Mouse (Mus musculus): ENCODE measurements around the gene Bdh1. TPM values are rescaled to one million over a fixed set of nuclear protein-coding genes. Genes with fewer than 3 reads are reported as not detected.
"Not testable (repeated sequence)": the region's sequence is repeated elsewhere in the genome, so short reads cannot be mapped to it uniquely, and the experiment has no call there.

Bdh1 gene
- total RNA-seq, 1 experiment from 2014 or later: 3.1 TPM

GRCm38 (mm10) chr16:31454013-31454412 is 31.9 kb downstream of the Bdh1 start:
- ATAC-seq (replicated peaks in 1 of 2; ENCODE audit: insufficient read depth in 1 of 2, low FRiP score in 2 of 2, low TSS enrichment in 1 of 2, low read depth in 1 of 2, poor library complexity in 2 of 2, severe bottlenecking in 2 of 2): no peak

- no peak for ATAC-seq (replicated peaks in 1 of 2; ENCODE audit: insufficient read depth in 1 of 2, low FRiP score in 2 of 2, low TSS enrichment in 1 of 2, low read depth in 1 of 2, poor library complexity in 2 of 2, severe bottlenecking in 2 of 2)
Measured at GRCm38 (mm10) chr16:31455276-31456045, 33.4 kb downstream of the Bdh1 start.

GRCm38 (mm10) chr16:31458229-31458918 is 36.3 kb downstream of the Bdh1 start:
- peak; percentile 63 to 65 for ATAC-seq (replicated peaks in 1 of 2; ENCODE audit: insufficient read depth in 1 of 2, low FRiP score in 2 of 2, low TSS enrichment in 1 of 2, low read depth in 1 of 2, poor library complexity in 2 of 2, severe bottlenecking in 2 of 2)

GRCm38 (mm10) chr16:31459968-31460461 is 37.9 kb downstream of the Bdh1 start:
- no peak for ATAC-seq (replicated peaks in 1 of 2; ENCODE audit: insufficient read depth in 1 of 2, low FRiP score in 2 of 2, low TSS enrichment in 1 of 2, low read depth in 1 of 2, poor library complexity in 2 of 2, severe bottlenecking in 2 of 2)

GRCm38 (mm10) chr16:31460506-31460905 is 38.4 kb downstream of the Bdh1 start:
- ATAC-seq (replicated peaks in 1 of 2; ENCODE audit: insufficient read depth in 1 of 2, low FRiP score in 2 of 2, low TSS enrichment in 1 of 2, low read depth in 1 of 2, poor library complexity in 2 of 2, severe bottlenecking in 2 of 2): no peak

GRCm38 (mm10) chr16:31461046-31461445 is 39.0 kb downstream of the Bdh1 start:
- ATAC-seq (replicated peaks in 1 of 2; ENCODE audit: insufficient read depth in 1 of 2, low FRiP score in 2 of 2, low TSS enrichment in 1 of 2, low read depth in 1 of 2, poor library complexity in 2 of 2, severe bottlenecking in 2 of 2): no peak

- no peak for ATAC-seq (replicated peaks in 1 of 2; ENCODE audit: insufficient read depth in 1 of 2, low FRiP score in 2 of 2, low TSS enrichment in 1 of 2, low read depth in 1 of 2, poor library complexity in 2 of 2, severe bottlenecking in 2 of 2)
Measured at GRCm38 (mm10) chr16:31462113-31462687, 40.1 kb downstream of the Bdh1 start.

- no peak for ATAC-seq (replicated peaks in 1 of 2; ENCODE audit: insufficient read depth in 1 of 2, low FRiP score in 2 of 2, low TSS enrichment in 1 of 2, low read depth in 1 of 2, poor library complexity in 2 of 2, severe bottlenecking in 2 of 2)
Measured at GRCm38 (mm10) chr16:31464953-31465352, 42.9 kb downstream of the Bdh1 start.

GRCm38 (mm10) chr16:31465630-31466029 is 43.5 kb downstream of the Bdh1 start:
- ATAC-seq (replicated peaks in 1 of 2; ENCODE audit: insufficient read depth in 1 of 2, low FRiP score in 2 of 2, low TSS enrichment in 1 of 2, low read depth in 1 of 2, poor library complexity in 2 of 2, severe bottlenecking in 2 of 2): no peak

GRCm38 (mm10) chr16:31466106-31466505 is 44.0 kb downstream of the Bdh1 start:
- no peak for ATAC-seq (replicated peaks in 1 of 2; ENCODE audit: insufficient read depth in 1 of 2, low FRiP score in 2 of 2, low TSS enrichment in 1 of 2, low read depth in 1 of 2, poor library complexity in 2 of 2, severe bottlenecking in 2 of 2)

- ATAC-seq (replicated peaks in 1 of 2; ENCODE audit: insufficient read depth in 1 of 2, low FRiP score in 2 of 2, low TSS enrichment in 1 of 2, low read depth in 1 of 2, poor library complexity in 2 of 2, severe bottlenecking in 2 of 2): not testable (repeated sequence)
Measured at GRCm38 (mm10) chr16:31470819-31471218, 48.7 kb downstream of the Bdh1 start.

GRCm38 (mm10) chr16:31471994-31472393 is 49.9 kb downstream of the Bdh1 start:
- no peak for ATAC-seq (replicated peaks in 1 of 2; ENCODE audit: insufficient read depth in 1 of 2, low FRiP score in 2 of 2, low TSS enrichment in 1 of 2, low read depth in 1 of 2, poor library complexity in 2 of 2, severe bottlenecking in 2 of 2)

GRCm38 (mm10) chr16:31473226-31473625 is 51.1 kb downstream of the Bdh1 start:
- ATAC-seq (replicated peaks in 1 of 2; ENCODE audit: insufficient read depth in 1 of 2, low FRiP score in 2 of 2, low TSS enrichment in 1 of 2, low read depth in 1 of 2, poor library complexity in 2 of 2, severe bottlenecking in 2 of 2): no peak

- ATAC-seq (replicated peaks in 1 of 2; ENCODE audit: insufficient read depth in 1 of 2, low FRiP score in 2 of 2, low TSS enrichment in 1 of 2, low read depth in 1 of 2, poor library complexity in 2 of 2, severe bottlenecking in 2 of 2): no peak
Measured at GRCm38 (mm10) chr16:31475123-31475968, 53.3 kb downstream of the Bdh1 start.

GRCm38 (mm10) chr16:31476872-31477603 is 55.0 kb downstream of the Bdh1 start:
- ATAC-seq (replicated peaks in 1 of 2; ENCODE audit: insufficient read depth in 1 of 2, low FRiP score in 2 of 2, low TSS enrichment in 1 of 2, low read depth in 1 of 2, poor library complexity in 2 of 2, severe bottlenecking in 2 of 2): no peak

- ATAC-seq (replicated peaks in 1 of 2; ENCODE audit: insufficient read depth in 1 of 2, low FRiP score in 2 of 2, low TSS enrichment in 1 of 2, low read depth in 1 of 2, poor library complexity in 2 of 2, severe bottlenecking in 2 of 2): no peak
Measured at GRCm38 (mm10) chr16:31485336-31485735, 63.3 kb downstream of the Bdh1 start.

GRCm38 (mm10) chr16:31487266-31487665 is 65.2 kb downstream of the Bdh1 start:
- no peak for ATAC-seq (replicated peaks in 1 of 2; ENCODE audit: insufficient read depth in 1 of 2, low FRiP score in 2 of 2, low TSS enrichment in 1 of 2, low read depth in 1 of 2, poor library complexity in 2 of 2, severe bottlenecking in 2 of 2)

Data from hematopoietic stem cell, adult 5-6 weeks (primary cell).